Mouse (Mus musculus) embryonic fibroblast, embryonic 13.5 days (primary cell): ENCODE results near the gene Olfr38. TPM values are rescaled to one million over a fixed set of nuclear protein-coding genes. Genes with fewer than 3 reads are reported as not detected.

Source experiments
- H3K27ac ChIP-seq: 2 replicates; pipeline ENCODE4 v1.5.1; 2012; ENCODE audit warnings: low read length, control low read depth, inconsistent platforms; ENCODE audit not compliant: insufficient read depth
- H3K4me1 ChIP-seq: 2 replicates; pipeline ENCODE4 v1.6.1; 2011; ENCODE audit warnings: low read length; ENCODE audit not compliant: control insufficient read depth, insufficient read depth
- H3K4me3 ChIP-seq: 2 replicates; pipeline ENCODE4 v1.5.1; 2011; ENCODE audit warnings: mild to moderate bottlenecking, control low read depth, low read length; ENCODE audit not compliant: insufficient read depth
- CTCF ChIP-seq: IDR thresholded peaks from 2 replicates; pipeline ENCODE4 v1.5.1; 2011; ENCODE audit warnings: mild to moderate bottlenecking, control low read depth, low read length, moderate library complexity, borderline replicate concordance; ENCODE audit not compliant: insufficient read depth
- POLR2A ChIP-seq: IDR thresholded peaks from 2 replicates; pipeline ENCODE4 v1.6.1; 2011; ENCODE audit warnings: low read depth, mild to moderate bottlenecking, control low read depth, low read length, moderate library complexity
- polyA plus RNA-seq: library from polyadenylated mRNA; stranded (reverse); fragments of >200 nt; gene quantifications from 2 replicates; pipeline ENCODE4 v1.2.4, GENCODE M21; 2011; ENCODE audit warnings: low read depth; ENCODE audit not compliant: missing spikeins, insufficient read length

Olfr38 gene
- polyA plus RNA-seq, result not detected in 2 replicates

DNA sequence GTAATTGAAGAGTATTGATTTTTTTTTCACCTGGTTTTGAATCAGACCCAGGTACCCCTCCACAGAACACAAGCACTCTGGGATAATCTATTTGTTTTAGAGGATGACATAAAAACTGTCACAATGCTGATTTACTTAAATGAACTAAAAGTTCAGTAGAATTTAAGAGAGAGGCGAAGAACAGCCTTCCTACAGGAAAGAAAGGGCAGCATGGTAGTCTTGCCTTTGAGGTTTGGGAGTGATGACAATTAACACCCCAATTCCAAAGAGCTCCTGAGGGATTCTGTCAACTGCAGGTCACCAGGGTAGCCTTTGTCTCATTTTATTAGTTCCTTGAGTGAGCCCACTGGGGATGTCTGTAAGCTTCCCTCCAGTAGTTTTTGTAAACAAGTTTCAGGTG lies at the start of gene Olfr38:
TSS of gene Olfr38 (plus strand) at position 301 of the 400 bp plus-strand sequence.
- no peak within 1 kb of the TSS for H3K27ac ChIP-seq
- TF ChIP-seq CTCF (no peak), POLR2A (no peak)
- no peak within 1 kb of the TSS for H3K4me3 ChIP-seq
- H3K4me1 ChIP-seq, result no peaks in the 10 kb centered on the region

- Histone ChIP-seq H3K4me1 (no peaks in the 10 kb centered on the region), H3K4me3 (peak within 1 kb of the TSS; percentile 64), H3K27ac (no peak within 1 kb of the TSS; the same call in 1 of the 2 replicates)
- TF ChIP-seq POLR2A (peak; percentile 94), CTCF (no peak)
These were observed 46.7 kb upstream of the Olfr38 start, which contains the start of gene Tcaf1 for GRCm38 (mm10) chr6:42709291-42710211. Gene Tcaf1 (minus strand): TSS chr6:42710088.

DNA sequence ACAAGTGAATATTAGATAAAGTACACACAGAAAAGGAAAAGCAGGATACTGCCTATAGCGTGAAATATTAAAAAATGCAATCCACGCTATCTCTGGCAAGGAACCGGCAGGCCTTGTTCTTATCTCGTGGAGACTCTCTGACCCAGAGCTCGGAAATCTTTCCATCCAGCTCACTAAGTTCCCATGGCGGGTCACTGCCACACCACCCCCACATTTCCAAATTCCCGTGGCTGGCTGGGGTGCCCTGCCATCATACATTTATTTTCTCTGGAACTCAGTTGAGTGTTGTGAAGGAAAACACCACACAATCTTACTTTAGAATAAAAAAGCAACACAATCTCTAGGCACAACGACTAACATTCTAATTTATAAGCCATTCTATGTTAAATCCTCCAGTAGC lies 41.5 kb upstream of the Olfr38 start:
- no peak overlapping the region for H3K4me3 ChIP-seq
- no peaks in the 10 kb centered on the region for H3K4me1 ChIP-seq
- H3K27ac ChIP-seq, result no peak overlapping the region
- TF ChIP-seq CTCF (no peak), POLR2A (no peak)

DNA sequence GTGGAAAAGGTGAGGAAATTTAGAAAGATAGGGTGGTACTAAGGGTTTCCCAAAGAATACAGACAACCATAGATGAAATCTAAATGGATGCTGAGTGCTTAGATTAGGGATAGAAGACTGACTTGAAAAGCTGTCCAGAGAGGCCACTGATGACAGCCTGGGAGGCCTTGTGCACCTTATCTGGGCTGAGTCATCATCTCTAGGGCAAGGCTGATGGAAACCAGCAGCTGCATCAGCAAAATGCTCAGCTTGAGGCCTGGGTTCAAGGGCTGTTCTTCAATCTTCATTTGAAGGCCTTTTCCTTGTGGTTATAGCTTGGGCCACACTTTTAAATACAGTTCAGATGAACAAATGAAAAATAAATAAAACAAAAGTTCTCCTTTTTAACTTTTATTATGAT lies 38.2 kb upstream of the Olfr38 start:
- Histone ChIP-seq H3K27ac (no peak overlapping the region), H3K4me1 (no peaks in the 10 kb centered on the region), H3K4me3 (no peak overlapping the region)
- no peak for TF ChIP-seq CTCF
- no peak for TF ChIP-seq POLR2A

GRCm38 (mm10) chr6:42739071-42739470 lies 17.1 kb upstream of the Olfr38 start, which contains the start of gene Olfr453:
Gene Olfr453 (plus strand): TSS chr6:42739371.
- Histone ChIP-seq H3K4me1 (no peaks in the 10 kb centered on the region), H3K4me3 (no peak within 1 kb of the TSS), H3K27ac (no peak within 1 kb of the TSS)
- TF ChIP-seq POLR2A (no peak), CTCF (no peak)

DNA sequence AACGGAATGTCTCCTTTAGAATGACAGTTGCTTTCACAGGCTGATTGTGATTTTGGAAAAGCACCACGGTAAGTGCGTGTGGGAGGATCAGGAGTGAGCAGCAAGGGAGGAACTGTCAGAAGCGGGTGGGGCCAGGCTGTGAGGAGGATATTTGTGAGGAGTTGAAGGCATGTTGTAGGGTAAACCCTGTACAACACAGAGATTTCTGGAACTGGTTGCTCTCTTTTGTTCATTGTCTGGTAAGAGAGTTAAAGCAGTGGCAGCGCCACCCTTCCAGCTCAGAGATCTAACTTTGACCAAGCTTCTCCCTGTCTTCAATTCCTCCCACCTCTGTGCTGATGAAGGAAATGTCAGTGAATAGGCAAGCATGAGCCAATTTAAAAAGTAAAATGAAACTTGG lies 13.9 kb upstream of the Olfr38 start:
- no peaks in the 10 kb centered on the region for H3K4me1 ChIP-seq
- no peak for TF ChIP-seq POLR2A
- TF ChIP-seq CTCF, result no peak
- H3K27ac ChIP-seq, result no peak overlapping the region
- no peak overlapping the region for H3K4me3 ChIP-seq

- Histone ChIP-seq H3K4me3 (no peak overlapping the region), H3K4me1 (no peaks in the 10 kb centered on the region), H3K27ac (no peak overlapping the region)
- TF ChIP-seq POLR2A (no peak), CTCF (no peak)
These were observed 8.4 kb upstream of the Olfr38 start for GRCm38 (mm10) chr6:42747846-42748245.

DNA sequence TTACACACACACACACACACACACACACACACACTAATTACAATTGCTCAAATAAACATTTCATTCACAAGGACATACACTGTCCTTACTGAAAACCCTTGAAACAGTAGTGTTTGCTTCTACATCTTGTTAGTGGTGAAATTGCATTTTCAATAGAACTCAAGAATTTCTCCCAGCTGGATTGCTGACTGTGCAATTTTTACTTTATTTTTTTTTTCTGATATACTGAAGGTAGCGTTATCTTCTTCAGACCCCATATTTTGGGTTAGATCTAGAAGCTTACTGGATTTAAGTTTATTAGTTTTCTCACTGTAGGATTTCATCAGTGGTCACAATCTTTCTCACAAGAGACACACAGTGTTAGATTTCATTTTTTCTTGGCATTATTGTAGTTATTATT lies 20.9 kb downstream of the Olfr38 start:
- Histone ChIP-seq H3K4me1 (no peaks in the 10 kb centered on the region), H3K4me3 (no peak overlapping the region), H3K27ac (no peak overlapping the region)
- TF ChIP-seq CTCF (no peak), POLR2A (no peak)

DNA sequence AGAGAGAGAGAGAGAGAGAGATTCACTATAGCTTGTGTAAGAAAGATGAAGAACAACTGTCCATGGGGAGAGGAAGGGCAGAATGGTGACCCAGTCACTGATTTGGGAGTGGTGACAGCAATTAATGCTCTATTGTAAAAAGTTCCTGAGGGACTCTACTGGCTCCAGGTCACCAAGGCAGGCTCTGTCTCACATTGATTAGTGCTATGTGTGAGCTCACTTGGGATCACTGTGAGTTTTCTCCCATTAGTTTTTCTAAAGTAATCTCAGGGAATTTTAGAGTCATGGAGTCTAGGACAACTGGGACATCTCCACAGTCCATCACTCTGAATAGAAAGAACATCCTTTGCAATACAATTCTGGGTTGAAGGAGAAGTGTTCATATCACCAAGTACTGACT lies 28.6 kb downstream of the Olfr38 start, which contains the start of gene Olfr452:
TSS of gene Olfr452 (plus strand) at position 301 of the 400 bp plus-strand sequence.
- Histone ChIP-seq H3K4me1 (no peaks in the 10 kb centered on the region), H3K27ac (no peak within 1 kb of the TSS), H3K4me3 (no peak within 1 kb of the TSS)
- TF ChIP-seq CTCF, result no peak
- no peak for TF ChIP-seq POLR2A

DNA sequence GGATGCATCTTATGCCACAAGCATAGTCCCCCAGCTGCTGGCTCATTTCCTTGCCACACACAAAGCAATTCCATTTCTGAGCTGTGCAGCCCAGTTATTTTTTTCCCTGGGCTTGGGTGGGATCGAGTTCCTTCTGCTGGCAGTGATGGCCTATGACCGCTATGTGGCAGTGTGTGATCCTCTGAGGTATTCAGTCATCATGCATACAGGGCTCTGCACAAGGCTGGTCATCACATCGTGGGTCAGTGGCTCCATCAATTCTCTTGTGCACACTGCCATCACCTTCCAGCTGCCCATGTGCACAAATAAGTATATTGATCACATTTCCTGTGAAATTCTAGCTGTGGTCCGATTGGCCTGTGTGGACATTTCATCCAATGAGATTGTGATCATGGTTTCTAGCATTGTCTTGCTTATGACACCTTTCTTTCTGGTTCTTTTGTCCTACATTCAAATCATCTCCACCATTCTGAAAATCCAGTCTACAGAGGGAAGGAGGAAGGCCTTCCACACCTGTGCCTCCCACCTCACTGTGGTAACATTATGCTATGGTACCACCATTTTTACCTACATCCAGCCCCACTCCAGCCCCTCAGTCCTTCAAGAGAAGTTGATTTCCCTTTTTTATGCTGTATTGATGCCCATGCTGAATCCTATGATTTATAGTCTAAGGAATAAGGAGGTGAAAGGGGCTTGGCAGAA lies 34.2 kb downstream of the Olfr38 start:
- TF ChIP-seq CTCF (no peak), POLR2A (no peak)
- H3K4me3 ChIP-seq, result no peak overlapping the region
- no peak overlapping the region for H3K27ac ChIP-seq
- H3K4me1 ChIP-seq, result no peaks in the 10 kb centered on the region
